Mouse (Mus musculus) myocyte (in vitro differentiated cells): ENCODE measurements around the gene Tas2r110. TPM values are rescaled to one million over a fixed set of nuclear protein-coding genes. Genes with fewer than 3 reads are reported as not detected.

ENCODE experiments used
- polyA plus RNA-seq: library from polyadenylated mRNA; unstranded; fragments of >200 nt; fragmentation: generic; extraction: Trizol; gene quantifications from one replicate; pipeline ENCODE4 v1.2.1, GENCODE M21; 2012; ENCODE audit warnings: missing spikeins

Gene Tas2r110
- polyA plus RNA-seq, 1 experiment: not detected

Other genes starting within 250 kb of the Tas2r110 start
- gene A630073D07Rik, start 216.5 kb upstream of the Tas2r110 start, polyA plus RNA-seq: not detected
- gene Tas2r120, start 211.1 kb upstream of the Tas2r110 start, polyA plus RNA-seq: not detected
- gene Tas2r121, start 167.0 kb upstream of the Tas2r110 start, polyA plus RNA-seq: not detected
- gene Tas2r122, start 156.1 kb upstream of the Tas2r110 start, polyA plus RNA-seq: not detected
- not detected for gene Tas2r115, start 130.0 kb upstream of the Tas2r110 start, polyA plus RNA-seq
- not detected for gene Tas2r124, start 113.3 kb upstream of the Tas2r110 start, polyA plus RNA-seq
- gene Tas2r102, start 105.9 kb upstream of the Tas2r110 start, polyA plus RNA-seq: not detected
- gene Tas2r136, start 89.8 kb upstream of the Tas2r110 start, polyA plus RNA-seq: not detected
- not detected for gene Tas2r117, start 65.2 kb upstream of the Tas2r110 start, polyA plus RNA-seq
- gene Tas2r123, start 20.9 kb upstream of the Tas2r110 start, polyA plus RNA-seq: not detected
- gene Tas2r116, start 12.6 kb upstream of the Tas2r110 start, polyA plus RNA-seq: not detected
- not detected for gene Tas2r113, start 25.0 kb downstream of the Tas2r110 start, polyA plus RNA-seq
- gene Tas2r125, start 41.6 kb downstream of the Tas2r110 start, polyA plus RNA-seq: not detected
- not detected for gene Tas2r129, start 83.1 kb downstream of the Tas2r110 start, polyA plus RNA-seq
- not detected for gene Tas2r131, start 89.9 kb downstream of the Tas2r110 start, polyA plus RNA-seq
- gene Tas2r109, start 113.0 kb downstream of the Tas2r110 start, polyA plus RNA-seq: not detected
- gene Tas2r103, start 169.1 kb downstream of the Tas2r110 start, polyA plus RNA-seq: not detected
- gene Tas2r140, start 187.8 kb downstream of the Tas2r110 start, polyA plus RNA-seq: not detected
- gene Smim10l1, start 236.9 kb downstream of the Tas2r110 start, polyA plus RNA-seq: 33.1 TPM